Mouse (Mus musculus) neural tube, embryonic 13.5 days (tissue): ENCODE data around the gene 4921536K21Rik. TPM values are rescaled to one million over a fixed set of nuclear protein-coding genes. Genes with fewer than 3 reads are reported as not detected.

ENCODE experiments used
- ATAC-seq: fragments of 200-750 bp; cut with Nextera tagmentation; 2 replicates; pipeline ENCODE4 v1.8.0; 2017; ENCODE audit warnings: low read depth, mild to moderate bottlenecking, moderate TSS enrichment, moderate library complexity
- H3K27ac ChIP-seq: fragments of 300-500 bp; sonication (generic); replicated peaks from 2 replicates; pipeline ENCODE4 v1.5.1; 2015; ENCODE audit warnings: moderate library complexity, mild to moderate bottlenecking, inconsistent platforms
- H3K27me3 ChIP-seq: fragments of 300-500 bp; sonication (generic); 2 replicates; pipeline ENCODE4 v1.6.1; 2015; ENCODE audit warnings: mild to moderate bottlenecking, inconsistent platforms
- H3K36me3 ChIP-seq: fragments of 300-500 bp; sonication (generic); 2 replicates; pipeline ENCODE4 v1.6.1; 2015; ENCODE audit warnings: mild to moderate bottlenecking, inconsistent platforms
- H3K4me1 ChIP-seq: fragments of 300-500 bp; sonication (generic); replicated peaks from 2 replicates; pipeline ENCODE4 v1.6.1; 2015; ENCODE audit warnings: inconsistent platforms
- H3K4me2 ChIP-seq: fragments of 300-500 bp; sonication (generic); 2 replicates; pipeline ENCODE4 v1.6.1; 2015; ENCODE audit warnings: inconsistent platforms, mild to moderate bottlenecking, moderate library complexity
- H3K4me3 ChIP-seq: fragments of 300-500 bp; sonication (generic); 2 replicates; pipeline ENCODE4 v1.5.1; 2015; ENCODE audit warnings: mild to moderate bottlenecking, inconsistent platforms
- H3K9ac ChIP-seq: fragments of 300-500 bp; sonication (generic); 2 replicates; pipeline ENCODE4 v1.6.1; 2015; ENCODE audit warnings: moderate library complexity, mild to moderate bottlenecking, inconsistent platforms
- H3K9me3 ChIP-seq: fragments of 300-500 bp; sonication (generic); 2 replicates; pipeline ENCODE4 v1.6.1; 2016; ENCODE audit warnings: inconsistent platforms
- WGBS: fragments of 180-500 bp; shearing (Covaris S2); methylation state at CpG from one replicate; pipeline ENCODE4 v1.1.7; 2015; 5-methylcytosine and 5-hydroxymethylcytosine counted together
- polyA plus RNA-seq: library from polyadenylated mRNA; unstranded; fragments of >200 nt; fragmentation: Nextera tagmentation; extraction: Ambion mirVana; gene quantifications from 2 replicates; pipeline ENCODE4 v1.2.1, GENCODE M21; 2015

The 4921536K21Rik gene
- polyA plus RNA-seq, 1 experiment from 2014 or later = 0.33 TPM

GRCm38 (mm10) chr11:3876419-3876818, 18.5 kb downstream of the 4921536K21Rik start:
- Histone ChIP-seq H3K4me3 (no peak overlapping the region), H3K9me3 (no peaks in the 10 kb centered on the region), H3K9ac (no peak overlapping the region), H3K4me1 (no peaks in the 10 kb centered on the region), H3K27me3 (no peaks in the 10 kb centered on the region), H3K36me3 (no peaks in the 10 kb centered on the region), H3K4me2 (no peak overlapping the region), H3K27ac (no peak overlapping the region)
- no peak for ATAC-seq
- WGBS = 81% methylated on average over 6 of the region's 6 CpGs

DNA sequence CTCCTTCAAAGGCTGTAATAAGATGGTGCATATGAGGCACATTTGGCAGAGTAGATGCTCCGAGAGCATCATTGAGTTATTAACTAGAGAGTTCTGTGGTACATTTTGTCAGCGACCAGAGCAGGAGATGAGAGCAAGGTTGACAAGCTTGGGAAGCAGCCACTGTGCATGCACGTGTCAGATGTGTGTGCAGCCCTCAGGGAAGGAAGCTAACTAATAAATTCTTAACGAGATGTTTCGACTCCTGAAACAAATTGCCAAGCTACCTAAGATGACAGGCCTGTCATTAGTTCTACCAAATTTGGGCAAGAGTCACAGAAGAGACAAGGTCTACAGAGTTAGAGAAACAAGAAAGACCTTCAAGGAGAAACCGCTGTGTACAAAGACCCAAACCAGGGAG, 30.6 kb downstream of the 4921536K21Rik start:
- WGBS = 30% methylated on average over 6 of the region's 6 CpGs
- Histone ChIP-seq H3K4me2 (peak overlapping the region; percentile 76), H3K27ac (no peak overlapping the region), H3K27me3 (peaks cover 32% of the 10 kb centered on the region), H3K4me3 (peak overlapping the region; percentile 48), H3K36me3 (no peaks in the 10 kb centered on the region), H3K9me3 (no peaks in the 10 kb centered on the region), H3K9ac (peak overlapping the region; percentile 71; the same call in 1 of the 2 replicates), H3K4me1 (peaks cover 16% of the 10 kb centered on the region)
- ATAC-seq = peak; percentile 52

DNA sequence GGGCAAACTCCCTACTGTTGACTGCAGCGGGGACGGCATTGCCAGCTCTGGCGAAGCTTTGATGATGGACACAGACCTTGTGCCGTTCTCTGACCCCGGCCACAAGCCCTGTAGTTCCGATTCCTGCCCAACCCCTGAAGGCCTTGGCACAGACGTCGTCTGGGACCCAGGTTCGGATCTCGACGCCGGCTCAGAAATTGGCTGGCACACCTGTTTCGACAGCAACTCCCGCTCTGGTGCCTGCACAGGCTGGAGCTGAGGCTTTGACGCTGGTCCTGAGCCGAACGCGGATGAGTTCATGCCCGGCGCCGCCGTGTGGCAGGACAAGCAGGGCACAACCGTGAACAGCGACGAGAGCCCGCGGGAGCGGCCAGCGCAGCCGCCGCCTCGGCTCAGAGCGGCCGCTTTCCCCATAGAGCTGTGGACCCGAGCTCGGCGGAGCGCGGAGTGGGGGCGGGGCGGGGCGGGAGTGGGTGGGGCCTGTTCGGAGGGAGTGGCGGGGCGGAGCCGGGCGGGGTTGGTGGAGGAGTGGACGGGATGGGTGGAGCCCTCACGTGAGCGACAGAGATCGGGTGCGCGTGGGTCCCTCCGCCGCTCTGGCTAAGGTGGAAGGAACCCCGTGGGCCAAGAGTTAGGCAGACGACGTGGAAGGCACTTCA, 31.3 kb downstream of the 4921536K21Rik start, which contains the start of gene Osbp2:
Osbp2 (minus strand) TSS at position 450 of the 659 bp plus-strand sequence.
- Histone ChIP-seq H3K9me3 (no peaks in the 10 kb centered on the region), H3K27ac (0 out of 2 replicates have a peak within 1 kb of the TSS, but pooled peaks have one; percentile 28), H3K4me3 (peak within 1 kb of the TSS; percentile 48), H3K36me3 (no peaks in the 10 kb centered on the region), H3K27me3 (peaks cover 32% of the 10 kb centered on the region), H3K4me1 (peaks cover 16% of the 10 kb centered on the region), H3K4me2 (peak within 1 kb of the TSS; percentile 76), H3K9ac (peak within 1 kb of the TSS; percentile 71)
- 3% methylated on average over 58 of the region's 58 CpGs for WGBS
- peak; percentile 92 for ATAC-seq

GRCm38 (mm10) chr11:3862661-3863453, 32.0 kb downstream of the 4921536K21Rik start:
- Histone ChIP-seq H3K4me3 (peak overlapping the region; percentile 48), H3K27ac (no peak overlapping the region), H3K36me3 (no peaks in the 10 kb centered on the region), H3K27me3 (peaks cover 32% of the 10 kb centered on the region), H3K4me1 (peaks cover 16% of the 10 kb centered on the region), H3K9ac (peak overlapping the region; percentile 71; the same call in 1 of the 2 replicates), H3K4me2 (peak overlapping the region; percentile 76), H3K9me3 (no peaks in the 10 kb centered on the region)
- 72% methylated on average over 19 of the region's 19 CpGs for WGBS
- 0 out of 2 replicates have a peak, but pooled peaks have one; percentile 17 for ATAC-seq

DNA sequence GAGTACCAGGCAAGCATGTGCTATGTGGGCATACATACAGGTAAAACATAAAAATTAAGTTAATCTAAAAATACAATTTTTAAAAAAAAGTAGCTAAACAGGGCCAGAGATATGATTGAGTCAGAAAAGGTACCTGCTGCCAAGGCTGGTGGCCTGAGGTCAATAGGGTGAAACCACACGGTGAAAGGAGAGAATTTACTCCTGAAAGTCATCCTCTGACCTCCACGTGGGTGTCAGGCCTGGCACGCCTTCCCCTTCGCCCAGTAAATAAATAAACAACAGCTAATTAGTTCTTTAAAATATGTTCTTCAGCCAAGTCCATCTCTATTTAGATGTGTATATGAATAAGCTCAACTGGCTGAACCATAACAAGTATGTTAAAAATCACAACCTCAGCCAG, 34.5 kb downstream of the 4921536K21Rik start:
- WGBS = 88% methylated on average over 4 of the region's 4 CpGs
- Histone ChIP-seq H3K27me3 (peaks cover 26% of the 10 kb centered on the region), H3K27ac (no peak overlapping the region), H3K4me2 (no peak overlapping the region), H3K36me3 (no peaks in the 10 kb centered on the region), H3K4me1 (peaks cover 16% of the 10 kb centered on the region), H3K9me3 (no peaks in the 10 kb centered on the region), H3K9ac (no peak overlapping the region), H3K4me3 (no peak overlapping the region)
- ATAC-seq = no peak

GRCm38 (mm10) chr11:3859778-3860177, 35.1 kb downstream of the 4921536K21Rik start:
- ATAC-seq = no peak
- Histone ChIP-seq H3K36me3 (no peaks in the 10 kb centered on the region), H3K27me3 (peaks cover 20% of the 10 kb centered on the region), H3K4me2 (no peak overlapping the region), H3K9ac (no peak overlapping the region), H3K27ac (no peak overlapping the region), H3K4me3 (no peak overlapping the region), H3K9me3 (no peaks in the 10 kb centered on the region), H3K4me1 (peaks cover 16% of the 10 kb centered on the region)
- WGBS = 92% methylated on average over 4 of the region's 4 CpGs

GRCm38 (mm10) chr11:3857902-3858301, 37.0 kb downstream of the 4921536K21Rik start:
- no peak for ATAC-seq
- Histone ChIP-seq H3K4me3 (no peak overlapping the region), H3K4me2 (no peak overlapping the region), H3K27me3 (peaks cover 12% of the 10 kb centered on the region), H3K4me1 (peaks cover 15% of the 10 kb centered on the region), H3K36me3 (no peaks in the 10 kb centered on the region), H3K27ac (no peak overlapping the region), H3K9ac (no peak overlapping the region), H3K9me3 (no peaks in the 10 kb centered on the region)
- WGBS = 74% methylated on average over 5 of the region's 5 CpGs

DNA sequence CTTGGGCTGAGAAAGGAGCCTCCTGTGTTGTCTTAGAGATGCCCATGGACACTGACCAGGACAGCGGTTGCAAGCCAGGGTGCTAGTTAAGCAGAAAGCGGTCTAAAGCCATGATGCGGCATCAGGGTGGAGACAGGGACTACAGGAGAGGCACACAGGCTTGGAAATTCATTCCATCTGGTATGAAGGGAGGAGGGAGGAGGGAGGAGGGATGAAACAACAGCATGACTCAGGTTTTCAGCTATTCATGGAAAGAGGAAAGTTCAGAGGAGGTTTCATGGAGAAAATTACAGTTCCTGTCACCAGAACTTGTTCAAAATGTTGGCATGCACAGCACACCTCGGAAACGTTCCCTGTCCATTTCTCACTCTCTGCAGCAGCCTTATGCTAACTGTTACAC, 39.1 kb downstream of the 4921536K21Rik start:
- no peaks in the 10 kb centered on the region for H3K27me3 ChIP-seq
- no peaks in the 10 kb centered on the region for H3K36me3 ChIP-seq
- peaks cover 14% of the 10 kb centered on the region for H3K4me1 ChIP-seq
- H3K9ac ChIP-seq = no peak overlapping the region
- no peak overlapping the region for H3K27ac ChIP-seq
- no peak for ATAC-seq
- H3K9me3 ChIP-seq = no peaks in the 10 kb centered on the region
- H3K4me3 ChIP-seq = no peak overlapping the region
- 92% methylated on average over 5 of the region's 5 CpGs for WGBS
- no peak overlapping the region for H3K4me2 ChIP-seq

DNA sequence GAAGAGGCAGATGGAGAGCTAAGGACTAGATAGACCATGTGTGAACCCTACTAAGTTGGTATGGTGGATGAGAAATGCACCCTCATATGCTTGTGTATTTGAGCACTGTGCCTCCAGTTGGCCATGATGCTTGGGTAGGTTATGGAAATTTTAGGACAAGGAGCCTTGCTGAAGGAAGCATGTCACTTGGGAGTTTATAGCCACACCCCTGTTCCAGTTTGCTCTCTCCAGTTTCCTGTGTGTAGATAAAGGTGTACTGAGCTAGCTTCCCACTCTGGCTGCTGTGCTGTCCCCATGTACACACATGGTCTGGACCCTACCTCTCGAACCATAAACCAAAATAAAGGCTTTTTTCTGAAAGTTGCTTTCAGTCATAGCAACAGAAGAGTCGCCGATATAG, 40.7 kb downstream of the 4921536K21Rik start:
- H3K9ac ChIP-seq = no peak overlapping the region
- WGBS = 90% methylated on average over 3 of the region's 3 CpGs
- no peaks in the 10 kb centered on the region for H3K36me3 ChIP-seq
- peak overlapping the region; percentile 70 for H3K27ac ChIP-seq
- 0 out of 2 replicates have a peak, but pooled peaks have one; percentile 12 for ATAC-seq
- H3K9me3 ChIP-seq = no peaks in the 10 kb centered on the region
- no peak overlapping the region for H3K4me3 ChIP-seq
- no peak overlapping the region for H3K4me2 ChIP-seq
- H3K4me1 ChIP-seq = peaks cover 14% of the 10 kb centered on the region
- H3K27me3 ChIP-seq = no peaks in the 10 kb centered on the region

DNA sequence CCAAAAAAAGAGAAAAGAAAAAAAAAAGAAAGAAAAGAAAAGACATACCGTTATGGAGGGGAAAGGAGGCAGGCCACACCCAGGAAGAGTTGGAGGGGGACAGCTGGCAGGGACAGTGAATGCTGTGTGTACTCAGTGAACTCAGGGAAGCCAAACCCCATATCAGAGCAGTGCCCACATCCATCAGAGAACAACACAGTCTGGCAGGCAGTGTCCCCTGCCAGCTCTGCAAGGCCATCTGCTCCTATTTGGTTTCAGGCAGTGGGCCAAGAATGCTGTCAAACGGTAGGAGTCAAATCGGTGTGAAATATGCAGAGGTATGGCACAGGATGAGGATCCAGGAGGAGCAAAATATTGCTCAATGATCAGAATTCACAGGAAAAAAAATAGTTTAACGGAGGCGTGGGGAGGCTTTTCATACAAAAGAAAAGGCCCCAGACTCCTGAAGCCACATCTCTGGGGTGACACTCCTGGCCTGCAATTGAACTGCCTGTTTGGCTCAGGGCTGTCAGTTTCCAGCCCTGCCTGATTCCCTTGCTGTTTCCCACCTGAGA, 41.3 kb downstream of the 4921536K21Rik start:
- peak overlapping the region; percentile 70 for H3K27ac ChIP-seq
- no peaks in the 10 kb centered on the region for H3K27me3 ChIP-seq
- H3K4me1 ChIP-seq = peaks cover 14% of the 10 kb centered on the region
- H3K9ac ChIP-seq = no peak overlapping the region
- H3K4me2 ChIP-seq = no peak overlapping the region
- ATAC-seq = peak; percentile 94
- H3K4me3 ChIP-seq = no peak overlapping the region
- no peaks in the 10 kb centered on the region for H3K36me3 ChIP-seq
- WGBS = 53% methylated on average over 5 of the region's 5 CpGs
- H3K9me3 ChIP-seq = no peaks in the 10 kb centered on the region

DNA sequence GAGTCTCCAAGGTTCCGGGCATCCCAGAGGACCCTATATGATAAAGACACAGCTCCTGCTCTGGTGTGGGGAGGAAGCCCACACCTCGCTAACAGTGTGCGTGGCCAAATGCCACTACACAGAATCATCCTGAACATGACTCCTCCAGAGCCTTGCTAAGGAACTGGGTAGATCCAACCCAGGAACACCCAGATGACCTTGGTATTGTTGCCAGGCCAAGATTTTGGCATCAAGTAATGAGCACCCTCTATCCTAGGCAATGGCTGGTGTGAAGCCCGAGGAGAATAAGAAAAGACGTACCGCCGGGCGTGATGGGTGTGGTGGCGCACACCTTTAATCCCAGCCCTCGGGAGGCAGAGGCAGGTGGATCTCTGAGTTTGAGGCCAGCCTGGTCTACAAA, 41.9 kb downstream of the 4921536K21Rik start:
- WGBS = 92% methylated on average over 10 of the region's 10 CpGs

GRCm38 (mm10) chr11:3851872-3852271, 43.0 kb downstream of the 4921536K21Rik start:
- H3K27ac ChIP-seq = no peak overlapping the region
- no peak overlapping the region for H3K4me3 ChIP-seq
- H3K27me3 ChIP-seq = no peaks in the 10 kb centered on the region
- no peak for ATAC-seq
- peaks cover 14% of the 10 kb centered on the region for H3K4me1 ChIP-seq
- H3K4me2 ChIP-seq = no peak overlapping the region
- H3K36me3 ChIP-seq = no peaks in the 10 kb centered on the region
- no peak overlapping the region for H3K9ac ChIP-seq
- 75% methylated on average over 4 of the region's 4 CpGs for WGBS
- no peaks in the 10 kb centered on the region for H3K9me3 ChIP-seq

More for the DNA sequence above, 41.9 kb downstream of the 4921536K21Rik start:
- Histone ChIP-seq H3K36me3 (no peaks in the 10 kb centered on the region), H3K27ac (peak overlapping the region; percentile 70; the same call in 1 of the 2 replicates), H3K9me3 (no peaks in the 10 kb centered on the region), H3K4me1 (peaks cover 14% of the 10 kb centered on the region), H3K4me3 (no peak overlapping the region), H3K27me3 (no peaks in the 10 kb centered on the region), H3K9ac (no peak overlapping the region), H3K4me2 (no peak overlapping the region)
- no peak for ATAC-seq
